Mouse (Mus musculus) embryonic facial prominence, embryonic 11.5 days (tissue): Measurements from ENCODE around the gene Gm45140. TPM values are rescaled to one million over a fixed set of nuclear protein-coding genes. Genes with fewer than 3 reads are reported as not detected.

Experiments used
- ATAC-seq: fragments of 200-750 bp; cut with Nextera tagmentation; replicated peaks from 2 replicates; pipeline ENCODE4 v1.8.0; 2017; ENCODE audit warnings: low read depth; ENCODE audit not compliant: insufficient number of reproducible peaks, low FRiP score, low TSS enrichment
- DNase-seq: peaks from one replicate; pipeline ENCODE4 v3.0.0-alpha.2; 2015; ENCODE audit warnings: low spot score
- H3K27ac ChIP-seq: fragments of 300-500 bp; sonication (generic); replicated peaks from 2 replicates; pipeline ENCODE4 v1.5.1; 2014; ENCODE audit warnings: mild to moderate bottlenecking, low read depth, low read length, control low read depth
- H3K27me3 ChIP-seq: fragments of 300-500 bp; sonication (generic); 2 replicates; pipeline ENCODE4 v1.6.1; 2014; ENCODE audit warnings: mild to moderate bottlenecking, low read length, moderate library complexity, mixed read lengths; ENCODE audit not compliant: control insufficient read depth, insufficient read depth
- H3K36me3 ChIP-seq: fragments of 300-500 bp; sonication (generic); replicated peaks from 2 replicates; pipeline ENCODE4 v1.6.1; 2014; ENCODE audit warnings: low read depth, mild to moderate bottlenecking, low read length, moderate library complexity, mixed read lengths; ENCODE audit not compliant: control insufficient read depth, insufficient read depth
- H3K4me1 ChIP-seq: fragments of 300-500 bp; sonication (generic); 2 replicates; pipeline ENCODE4 v1.6.1; 2014; ENCODE audit warnings: low read length, mixed read lengths; ENCODE audit not compliant: control insufficient read depth, insufficient read depth
- H3K4me2 ChIP-seq: fragments of 300-500 bp; sonication (generic); 2 replicates; pipeline ENCODE4 v1.6.1; 2014; ENCODE audit warnings: low read depth, mild to moderate bottlenecking, control low read depth, low read length, moderate library complexity
- H3K4me3 ChIP-seq: fragments of 300-500 bp; sonication (generic); 2 replicates; pipeline ENCODE4 v1.5.1; 2014; ENCODE audit warnings: low read depth, low read length, control low read depth
- H3K9ac ChIP-seq: fragments of 300-500 bp; sonication (generic); replicated peaks from 2 replicates; pipeline ENCODE4 v1.6.1; 2014; ENCODE audit warnings: mild to moderate bottlenecking, control low read depth, low read length
- H3K9me3 ChIP-seq: fragments of 300-500 bp; sonication (generic); replicated peaks from 2 replicates; pipeline ENCODE4 v1.6.1; 2016; ENCODE audit warnings: mild to moderate bottlenecking, low read length, inconsistent platforms, mixed read lengths; ENCODE audit not compliant: control insufficient read depth
- WGBS: fragments of 180-500 bp; shearing (Covaris S2); extraction: QIAGEN DNeasy Blood & Tissue Kit; methylation state at CpG from one replicate; pipeline ENCODE4 v1.1.7; 2014; 5-methylcytosine and 5-hydroxymethylcytosine counted together
- polyA plus RNA-seq: library from polyadenylated mRNA; unstranded; fragments of >200 nt; fragmentation: Nextera tagmentation; extraction: Ambion mirVana; gene quantifications from 2 replicates; pipeline ENCODE4 v1.2.1, GENCODE M21; 2014

The Gm45140 gene
- polyA plus RNA-seq, 1 experiment from 2014 or later: 3.2 TPM

- H3K27me3 ChIP-seq: no peaks in the 10 kb centered on the region
- WGBS: 86% methylated on average over 6 of the region's 6 CpGs
- H3K4me2 ChIP-seq: no peak overlapping the region
- no peak overlapping the region for H3K27ac ChIP-seq
- no peaks in the 10 kb centered on the region for H3K9me3 ChIP-seq
- no peaks in the 10 kb centered on the region for H3K4me1 ChIP-seq
- no peak for ATAC-seq
- no peak for DNase-seq
- no peak overlapping the region for H3K9ac ChIP-seq
- H3K36me3 ChIP-seq: peaks cover 5% of the 10 kb centered on the region; the same call in 1 of the 2 replicates
- H3K4me3 ChIP-seq: no peak overlapping the region
These were observed 48.3 kb downstream of the Gm45140 start for GRCm38 (mm10) chr6:87787108-87787890.

GRCm38 (mm10) chr6:87786621-87787020, 49.0 kb downstream of the Gm45140 start:
- Histone ChIP-seq H3K36me3 (no peaks in the 10 kb centered on the region), H3K4me2 (no peak overlapping the region), H3K4me1 (no peaks in the 10 kb centered on the region), H3K9me3 (no peaks in the 10 kb centered on the region), H3K9ac (no peak overlapping the region), H3K27ac (no peak overlapping the region), H3K27me3 (no peaks in the 10 kb centered on the region), H3K4me3 (no peak overlapping the region)
- DNase-seq (no peak), ATAC-seq (no peak)
- 77% methylated on average over 5 of the region's 5 CpGs for WGBS

GRCm38 (mm10) chr6:87784033-87784432, 51.6 kb downstream of the Gm45140 start:
- ATAC-seq (no peak), DNase-seq (no peak)
- Histone ChIP-seq H3K9ac (no peak overlapping the region), H3K4me1 (no peaks in the 10 kb centered on the region), H3K4me3 (no peak overlapping the region), H3K27ac (no peak overlapping the region), H3K36me3 (no peaks in the 10 kb centered on the region), H3K4me2 (no peak overlapping the region), H3K27me3 (no peaks in the 10 kb centered on the region), H3K9me3 (no peaks in the 10 kb centered on the region)
- WGBS: 78% methylated on average over 8 of the region's 8 CpGs

- no peaks in the 10 kb centered on the region for H3K36me3 ChIP-seq
- no peak overlapping the region for H3K4me2 ChIP-seq
- 80% methylated on average over 10 of the region's 10 CpGs for WGBS
- DNase-seq (no peak), ATAC-seq (no peak)
- no peaks in the 10 kb centered on the region for H3K9me3 ChIP-seq
- no peak overlapping the region for H3K9ac ChIP-seq
- H3K27me3 ChIP-seq: no peaks in the 10 kb centered on the region
- H3K4me1 ChIP-seq: no peaks in the 10 kb centered on the region
- no peak overlapping the region for H3K27ac ChIP-seq
- no peak overlapping the region for H3K4me3 ChIP-seq
These were observed 54.9 kb downstream of the Gm45140 start for GRCm38 (mm10) chr6:87780546-87781301.

GRCm38 (mm10) chr6:87779174-87780165, 56.1 kb downstream of the Gm45140 start:
- no peak overlapping the region for H3K27ac ChIP-seq
- no peaks in the 10 kb centered on the region for H3K9me3 ChIP-seq
- no peak overlapping the region for H3K4me2 ChIP-seq
- ATAC-seq (no peak), DNase-seq (no peak)
- H3K4me3 ChIP-seq: no peak overlapping the region
- WGBS: 82% methylated on average over 11 of the region's 11 CpGs
- H3K27me3 ChIP-seq: no peaks in the 10 kb centered on the region
- H3K9ac ChIP-seq: no peak overlapping the region
- no peaks in the 10 kb centered on the region for H3K4me1 ChIP-seq
- no peaks in the 10 kb centered on the region for H3K36me3 ChIP-seq

GRCm38 (mm10) chr6:87778294-87779173, 57.1 kb downstream of the Gm45140 start:
- WGBS: 78% methylated on average over 11 of the region's 11 CpGs
- Histone ChIP-seq H3K4me3 (no peak overlapping the region), H3K4me1 (no peaks in the 10 kb centered on the region), H3K27ac (no peak overlapping the region), H3K9ac (no peak overlapping the region), H3K4me2 (no peak overlapping the region), H3K27me3 (no peaks in the 10 kb centered on the region), H3K36me3 (no peaks in the 10 kb centered on the region), H3K9me3 (no peaks in the 10 kb centered on the region)
- ATAC-seq (no peak), DNase-seq (no peak)

- Histone ChIP-seq H3K4me2 (no peak within 1 kb of the TSS), H3K36me3 (no peaks in the 10 kb centered on the region), H3K27ac (no peak within 1 kb of the TSS), H3K4me3 (no peak within 1 kb of the TSS), H3K27me3 (no peaks in the 10 kb centered on the region), H3K9me3 (no peaks in the 10 kb centered on the region), H3K4me1 (no peaks in the 10 kb centered on the region), H3K9ac (no peak within 1 kb of the TSS)
- WGBS: 78% methylated on average over 2 of the region's 2 CpGs
- ATAC-seq: no peak
- no peak for DNase-seq
These were observed 57.8 kb downstream of the Gm45140 start, which contains the start of gene Gp9 for GRCm38 (mm10) chr6:87777842-87778241. Gene Gp9 (plus strand): TSS chr6:87778072.
